Mouse (Mus musculus): ENCODE data around the gene Polr3e. TPM values are rescaled to one million over a fixed set of nuclear protein-coding genes. Genes with fewer than 3 reads are reported as not detected.

The Polr3e gene
- 24.6 and 27.7 TPM in 2 replicates for polyA plus RNA-seq (2015; fragmentation: Nextera tagmentation; extraction: Ambion mirVana)

DNA sequence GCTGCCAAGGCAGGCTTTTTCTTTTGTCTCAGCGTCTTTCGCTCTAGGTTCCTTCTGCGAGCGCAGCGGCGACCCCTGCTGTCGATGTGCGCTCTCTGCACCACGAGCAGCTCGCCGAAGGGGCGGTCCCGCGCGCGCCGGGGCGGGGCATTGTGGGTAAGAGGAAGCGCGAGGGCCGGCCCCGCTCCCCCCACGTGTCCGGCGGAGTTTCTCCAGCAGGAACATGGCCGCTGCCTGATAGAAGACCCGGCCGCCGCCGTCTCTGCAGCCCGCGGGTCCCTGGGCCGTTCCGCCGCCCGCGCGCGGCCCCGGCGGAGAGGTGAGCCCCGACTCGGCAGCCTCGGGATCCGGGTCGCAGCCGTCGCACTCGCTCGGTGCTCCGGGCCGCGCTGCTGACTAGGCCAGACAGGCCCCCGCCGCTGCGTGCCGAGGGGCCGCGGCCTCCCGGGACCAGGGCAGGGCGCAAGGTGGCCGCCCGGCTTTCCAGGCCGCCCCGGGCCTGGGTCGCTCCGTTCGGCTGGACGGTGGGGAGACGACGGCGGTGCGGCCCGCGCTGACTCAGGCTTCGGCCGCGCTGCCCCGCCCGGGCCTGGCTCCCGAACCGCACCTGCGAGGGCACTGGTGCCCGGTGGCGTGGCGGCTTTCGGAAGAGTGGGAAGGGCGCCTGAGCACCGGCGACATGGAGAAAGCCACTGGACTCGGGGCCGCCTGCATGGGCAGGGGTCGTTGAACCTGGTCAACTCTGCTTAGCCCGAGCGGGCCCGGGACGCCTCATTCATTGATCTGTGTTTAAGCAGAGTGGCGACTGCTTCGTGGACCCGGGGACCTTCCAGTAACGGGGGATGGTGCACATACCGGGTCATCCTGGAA lies at the start of gene Polr3e:
TSS of gene Polr3e (plus strand) at position 153 of the 870 bp plus-strand sequence.
- Histone ChIP-seq H3K4me1 (replicated peaks) (peaks cover 19% of the 10 kb centered on the region), H3K4me3 (replicated peaks) (peak within 1 kb of the TSS; percentile 97), H3K36me3 (0 out of 2 replicates have a peak, but pooled peaks cover 3% of the 10 kb centered on the region), H3K27me3 (no peaks in the 10 kb centered on the region), H3K4me2 (replicated peaks) (peak within 1 kb of the TSS; percentile 69), H3K27ac (peak within 1 kb of the TSS; percentile 82), H3K9me3 (no peaks in the 10 kb centered on the region), H3K9ac (replicated peaks) (peak within 1 kb of the TSS; percentile 91)
- WGBS, result under 1% methylated on average over 96 of the region's 102 CpGs
- peak; percentile 95 for ATAC-seq

GRCm38 (mm10) chr7:120869883-120870282 lies 47.7 kb upstream of the Polr3e start:
- no peak overlapping the region for H3K9ac ChIP-seq (replicated peaks)
- H3K4me3 ChIP-seq (replicated peaks), result no peak overlapping the region
- H3K9me3 ChIP-seq, result no peaks in the 10 kb centered on the region
- H3K36me3 ChIP-seq, result no peaks in the 10 kb centered on the region
- no peaks in the 10 kb centered on the region for H3K27me3 ChIP-seq
- no peak for ATAC-seq
- WGBS, result 76% methylated on average over 5 of the region's 5 CpGs
- H3K27ac ChIP-seq, result no peak overlapping the region
- H3K4me1 ChIP-seq (replicated peaks), result peaks cover 27% of the 10 kb centered on the region
- no peak overlapping the region for H3K4me2 ChIP-seq (replicated peaks)

- no peak for ATAC-seq
- peaks cover 20% of the 10 kb centered on the region for H3K4me1 ChIP-seq (replicated peaks)
- H3K9ac ChIP-seq (replicated peaks), result no peak overlapping the region
- H3K27me3 ChIP-seq, result no peaks in the 10 kb centered on the region
- H3K27ac ChIP-seq, result no peak overlapping the region
- H3K9me3 ChIP-seq, result no peaks in the 10 kb centered on the region
- no peaks in the 10 kb centered on the region for H3K36me3 ChIP-seq
- no peak overlapping the region for H3K4me2 ChIP-seq (replicated peaks)
- WGBS, result 74% methylated on average over 5 of the region's 5 CpGs
- no peak overlapping the region for H3K4me3 ChIP-seq (replicated peaks)
These were observed 47.0 kb upstream of the Polr3e start for GRCm38 (mm10) chr7:120870431-120871008.

- H3K27me3 ChIP-seq, result no peaks in the 10 kb centered on the region
- H3K4me3 ChIP-seq (replicated peaks), result no peak overlapping the region
- 0 out of 2 replicates have a peak, but pooled peaks cover 6% of the 10 kb centered on the region for H3K4me1 ChIP-seq (replicated peaks)
- H3K27ac ChIP-seq, result no peak overlapping the region
- H3K4me2 ChIP-seq (replicated peaks), result no peak overlapping the region
- ATAC-seq, result no peak
- 78% methylated on average over 12 of the region's 12 CpGs for WGBS
- H3K9me3 ChIP-seq, result no peaks in the 10 kb centered on the region
- H3K9ac ChIP-seq (replicated peaks), result no peak overlapping the region
- no peaks in the 10 kb centered on the region for H3K36me3 ChIP-seq
These were observed 44.5 kb upstream of the Polr3e start for GRCm38 (mm10) chr7:120873083-120873482.

- Histone ChIP-seq H3K27ac (no peak overlapping the region), H3K9ac (replicated peaks) (no peak overlapping the region), H3K27me3 (no peaks in the 10 kb centered on the region), H3K4me2 (replicated peaks) (no peak overlapping the region), H3K9me3 (no peaks in the 10 kb centered on the region), H3K36me3 (0 out of 2 replicates have a peak, but pooled peaks cover under 1% of the 10 kb centered on the region), H3K4me1 (replicated peaks) (0 out of 2 replicates have a peak, but pooled peaks cover 6% of the 10 kb centered on the region), H3K4me3 (replicated peaks) (no peak overlapping the region)
- 90% methylated on average over 3 of the region's 3 CpGs for WGBS
- no peak for ATAC-seq
These were observed 43.5 kb upstream of the Polr3e start for GRCm38 (mm10) chr7:120874021-120874420.

- Histone ChIP-seq H3K36me3 (peaks cover 9% of the 10 kb centered on the region), H3K27ac (no peak overlapping the region), H3K27me3 (no peaks in the 10 kb centered on the region), H3K4me3 (replicated peaks) (no peak overlapping the region), H3K9me3 (no peaks in the 10 kb centered on the region), H3K4me2 (replicated peaks) (no peak overlapping the region), H3K4me1 (replicated peaks) (0 out of 2 replicates have a peak, but pooled peaks cover 5% of the 10 kb centered on the region), H3K9ac (replicated peaks) (no peak overlapping the region)
- 78% methylated on average over 7 of the region's 7 CpGs for WGBS
- no peak for ATAC-seq
These were observed 42.6 kb upstream of the Polr3e start for GRCm38 (mm10) chr7:120874764-120875539.

GRCm38 (mm10) chr7:120875540-120876388 lies 41.8 kb upstream of the Polr3e start:
- Histone ChIP-seq H3K27ac (no peak overlapping the region), H3K4me3 (replicated peaks) (no peak overlapping the region), H3K27me3 (no peaks in the 10 kb centered on the region), H3K4me2 (replicated peaks) (no peak overlapping the region), H3K36me3 (peaks cover 18% of the 10 kb centered on the region), H3K9me3 (no peaks in the 10 kb centered on the region), H3K4me1 (replicated peaks) (no peaks in the 10 kb centered on the region), H3K9ac (replicated peaks) (no peak overlapping the region)
- 0 out of 2 replicates have a peak, but pooled peaks have one; percentile 14 for ATAC-seq
- 75% methylated on average over 3 of the region's 3 CpGs for WGBS

GRCm38 (mm10) chr7:120878271-120878670 lies 39.3 kb upstream of the Polr3e start:
- WGBS, result 81% methylated on average over 6 of the region's 6 CpGs
- no peak overlapping the region for H3K4me3 ChIP-seq (replicated peaks)
- H3K4me2 ChIP-seq (replicated peaks), result no peak overlapping the region
- H3K9me3 ChIP-seq, result no peaks in the 10 kb centered on the region
- ATAC-seq, result no peak
- no peaks in the 10 kb centered on the region for H3K4me1 ChIP-seq (replicated peaks)
- no peak overlapping the region for H3K27ac ChIP-seq
- peaks cover 24% of the 10 kb centered on the region for H3K36me3 ChIP-seq
- H3K9ac ChIP-seq (replicated peaks), result no peak overlapping the region
- H3K27me3 ChIP-seq, result no peaks in the 10 kb centered on the region

- Histone ChIP-seq H3K9ac (replicated peaks) (no peak overlapping the region), H3K27me3 (no peaks in the 10 kb centered on the region), H3K27ac (no peak overlapping the region), H3K4me1 (replicated peaks) (no peaks in the 10 kb centered on the region), H3K36me3 (peaks cover 37% of the 10 kb centered on the region), H3K4me2 (replicated peaks) (no peak overlapping the region), H3K9me3 (no peaks in the 10 kb centered on the region), H3K4me3 (replicated peaks) (no peak overlapping the region)
- WGBS, result 96% methylated on average over 3 of the region's 3 CpGs
- no peak for ATAC-seq
These were observed 37.6 kb upstream of the Polr3e start for GRCm38 (mm10) chr7:120879972-120880371.

- H3K4me3 ChIP-seq (replicated peaks), result no peak overlapping the region
- 94% methylated on average over 4 of the region's 4 CpGs for WGBS
- no peaks in the 10 kb centered on the region for H3K4me1 ChIP-seq (replicated peaks)
- H3K4me2 ChIP-seq (replicated peaks), result no peak overlapping the region
- H3K27me3 ChIP-seq, result no peaks in the 10 kb centered on the region
- H3K27ac ChIP-seq, result no peak overlapping the region
- H3K36me3 ChIP-seq, result peaks cover 44% of the 10 kb centered on the region
- no peak overlapping the region for H3K9ac ChIP-seq (replicated peaks)
- H3K9me3 ChIP-seq, result no peaks in the 10 kb centered on the region
- no peak for ATAC-seq
These were observed 36.8 kb upstream of the Polr3e start for GRCm38 (mm10) chr7:120880770-120881169.

- no peak for ATAC-seq
- peaks cover 51% of the 10 kb centered on the region for H3K36me3 ChIP-seq
- H3K4me2 ChIP-seq (replicated peaks), result no peak overlapping the region
- H3K4me3 ChIP-seq (replicated peaks), result no peak overlapping the region
- H3K9me3 ChIP-seq, result no peaks in the 10 kb centered on the region
- H3K27ac ChIP-seq, result no peak overlapping the region
- 56% methylated on average over 2 of the region's 2 CpGs for WGBS
- no peaks in the 10 kb centered on the region for H3K4me1 ChIP-seq (replicated peaks)
- no peaks in the 10 kb centered on the region for H3K27me3 ChIP-seq
- H3K9ac ChIP-seq (replicated peaks), result no peak overlapping the region
These were observed 36.1 kb upstream of the Polr3e start for GRCm38 (mm10) chr7:120881451-120881850.
